Mouse (Mus musculus): Measurements from ENCODE around the gene Psmg3.

The Psmg3 gene

GRCm38 (mm10) chr5:139816445-139816844 is 10.2 kb downstream of the Psmg3 start:
- DNase-seq (ENCODE audit: low read depth, low spot score): no peak

- DNase-seq (ENCODE audit: low read depth, low spot score): no peak
These were observed 10.7 kb downstream of the Psmg3 start for GRCm38 (mm10) chr5:139815964-139816363.

GRCm38 (mm10) chr5:139813963-139814381 is 12.7 kb downstream of the Psmg3 start:
- DNase-seq (ENCODE audit: low read depth, low spot score): no peak

DNA sequence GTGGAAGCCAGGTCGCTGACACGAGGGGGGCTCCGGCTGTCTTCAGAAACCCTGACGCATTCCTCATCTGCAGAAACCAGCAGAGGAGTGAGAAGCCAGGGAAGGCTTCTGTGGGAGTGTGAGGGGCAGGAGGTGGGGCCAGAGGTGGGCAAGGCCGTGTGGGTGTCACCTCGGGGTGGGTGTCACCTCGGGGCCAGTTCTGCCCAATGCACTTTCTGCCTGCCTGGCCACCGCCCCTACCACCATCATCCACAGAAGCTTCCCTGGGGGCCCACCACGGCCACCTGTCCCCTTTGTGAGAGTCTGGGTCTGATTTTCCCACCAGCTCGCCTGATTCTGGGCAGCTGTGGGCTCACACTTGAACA is 13.6 kb downstream of the Psmg3 start:
- DNase-seq (ENCODE audit: low read depth, low spot score): no peak

DNA sequence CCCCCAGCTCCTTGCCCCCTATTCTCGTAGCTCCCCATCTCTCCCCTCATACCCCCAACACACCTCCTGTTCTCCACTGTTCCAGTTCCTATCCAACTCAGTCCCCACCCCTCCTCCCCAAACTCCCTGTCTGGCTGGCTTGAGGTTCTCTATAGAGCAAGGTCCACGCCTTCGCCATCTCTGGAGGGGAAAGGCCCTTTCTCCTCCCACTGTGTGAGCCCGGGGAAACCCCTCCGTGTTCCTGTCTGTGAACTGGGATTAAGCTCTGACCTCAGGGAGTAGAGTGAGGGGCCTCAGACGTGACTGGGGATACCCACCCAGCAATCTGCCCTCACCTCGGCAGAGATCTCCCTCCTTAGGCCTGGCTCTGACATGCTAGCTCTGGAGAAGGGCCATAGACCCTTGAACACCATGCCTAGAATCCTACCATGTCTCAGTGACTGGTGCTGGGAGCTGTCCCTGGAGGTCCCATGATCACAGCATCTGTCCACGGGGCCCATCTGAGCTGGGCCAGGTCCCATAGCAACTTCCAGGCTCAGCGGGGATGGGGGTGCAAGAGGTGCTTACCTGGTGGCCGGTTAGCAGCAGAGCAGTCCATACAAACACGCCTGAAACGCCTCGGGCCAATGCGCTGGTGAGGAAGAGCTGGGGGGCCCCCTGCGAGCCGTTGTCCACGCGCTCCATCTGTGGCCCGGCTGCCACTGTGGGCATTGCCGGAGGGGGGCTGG is 14.1 kb downstream of the Psmg3 start:
- no peak for DNase-seq (ENCODE audit: low read depth, low spot score)

DNA sequence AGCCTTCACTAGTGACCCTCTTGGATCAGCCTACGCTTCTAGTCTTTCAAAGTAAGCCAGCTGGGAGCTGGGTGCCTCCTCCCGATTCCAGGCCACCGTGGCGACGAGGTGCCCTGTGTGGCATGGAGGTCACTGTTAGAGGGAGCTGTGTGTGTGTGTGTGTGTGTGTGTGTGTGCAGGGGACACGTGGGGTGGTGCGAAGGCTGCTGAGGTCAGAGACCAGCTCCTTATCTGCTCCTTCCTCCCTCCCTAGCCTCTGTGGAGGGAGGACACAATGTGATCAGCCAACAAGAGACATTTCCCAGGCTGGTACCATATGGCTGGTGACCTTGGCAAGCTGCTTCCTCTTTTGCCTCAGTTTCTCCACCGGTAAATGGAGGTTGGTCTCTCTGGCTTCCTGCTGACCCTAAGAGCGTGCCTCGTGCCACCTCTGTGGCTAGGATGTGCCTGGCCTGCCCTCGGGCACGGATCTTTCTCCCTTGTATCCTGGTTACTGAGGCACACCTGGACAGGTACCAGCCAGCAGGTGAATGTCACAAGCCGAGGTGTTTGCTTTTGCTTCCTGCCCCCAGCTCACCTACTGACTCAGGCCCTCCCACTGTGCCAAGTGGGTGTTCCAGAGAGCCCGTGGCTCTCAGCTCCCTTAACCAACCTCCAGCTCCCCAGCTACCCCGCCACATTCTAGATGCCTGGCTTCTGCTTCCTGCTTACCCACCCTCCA is 14.8 kb downstream of the Psmg3 start:
- no peak for DNase-seq (ENCODE audit: low read depth, low spot score)

DNA sequence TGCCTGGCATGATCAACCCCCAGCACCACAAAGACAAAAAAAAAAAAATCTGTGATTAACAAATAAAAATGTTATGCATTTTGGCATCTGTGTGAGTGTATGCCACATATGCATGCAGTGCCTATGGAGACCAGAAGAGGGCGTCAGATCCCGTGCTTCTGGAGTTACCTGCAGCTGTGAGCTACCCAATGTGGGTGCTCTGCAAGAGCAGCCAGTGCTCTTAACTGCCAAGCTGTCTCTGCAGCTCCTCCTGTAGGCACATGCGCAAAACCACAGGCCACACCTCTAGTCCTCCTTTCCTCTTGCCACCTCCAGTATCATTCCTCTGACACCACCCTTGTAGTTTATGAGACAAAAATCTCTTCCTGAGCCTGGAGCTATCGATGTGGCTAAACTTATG is 17.3 kb downstream of the Psmg3 start:
- DNase-seq (ENCODE audit: low read depth, low spot score): no peak

DNA sequence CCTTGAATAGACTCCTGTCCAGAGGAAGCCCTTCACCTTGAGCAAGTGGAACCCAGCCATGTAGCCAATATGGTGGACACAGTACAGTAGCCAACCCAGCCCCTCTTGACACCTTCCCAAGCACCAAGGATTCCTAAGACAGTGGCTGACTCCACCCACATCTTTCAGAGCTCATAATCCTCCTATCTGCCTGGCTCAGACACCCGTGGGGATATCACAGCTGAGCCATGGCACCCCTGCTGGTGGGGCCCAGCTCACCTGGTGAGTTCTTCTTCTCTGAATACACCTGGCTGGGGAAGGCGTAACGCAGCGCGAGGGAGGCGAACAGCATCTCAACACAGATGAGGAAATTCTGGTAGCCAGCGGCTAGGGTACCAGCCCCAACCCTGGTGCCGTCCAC is 20.8 kb downstream of the Psmg3 start:
- no peak for DNase-seq (ENCODE audit: low read depth, low spot score)

GRCm38 (mm10) chr5:139804573-139805111 is 22.0 kb downstream of the Psmg3 start:
- DNase-seq (ENCODE audit: low read depth, low spot score): no peak

DNA sequence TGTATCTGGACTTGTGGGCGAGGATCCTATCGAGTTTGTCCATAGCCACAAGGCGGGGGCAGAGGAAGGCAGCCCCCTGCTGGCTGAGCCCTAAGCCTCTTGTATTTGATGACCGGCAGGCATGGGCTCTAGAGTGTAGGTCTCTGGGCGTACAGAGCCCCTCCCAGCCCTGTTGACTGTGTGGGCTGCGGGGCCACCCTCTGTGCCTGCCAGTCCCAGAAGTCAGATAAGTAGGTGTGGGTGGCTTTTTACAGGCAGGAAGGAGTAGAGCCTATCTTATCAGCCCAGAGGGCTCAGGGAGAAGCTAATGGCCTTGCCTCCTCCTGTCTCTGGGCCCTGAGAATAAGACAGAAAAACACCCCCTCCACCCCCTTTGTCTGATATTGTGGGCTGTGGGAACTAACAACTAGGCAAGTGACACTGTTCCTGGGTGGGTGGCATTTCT is 22.6 kb downstream of the Psmg3 start:
- no peak for DNase-seq (ENCODE audit: low read depth, low spot score)

- no peak for DNase-seq (ENCODE audit: low read depth, low spot score)
These were observed 23.0 kb downstream of the Psmg3 start for GRCm38 (mm10) chr5:139803601-139804102.

DNA sequence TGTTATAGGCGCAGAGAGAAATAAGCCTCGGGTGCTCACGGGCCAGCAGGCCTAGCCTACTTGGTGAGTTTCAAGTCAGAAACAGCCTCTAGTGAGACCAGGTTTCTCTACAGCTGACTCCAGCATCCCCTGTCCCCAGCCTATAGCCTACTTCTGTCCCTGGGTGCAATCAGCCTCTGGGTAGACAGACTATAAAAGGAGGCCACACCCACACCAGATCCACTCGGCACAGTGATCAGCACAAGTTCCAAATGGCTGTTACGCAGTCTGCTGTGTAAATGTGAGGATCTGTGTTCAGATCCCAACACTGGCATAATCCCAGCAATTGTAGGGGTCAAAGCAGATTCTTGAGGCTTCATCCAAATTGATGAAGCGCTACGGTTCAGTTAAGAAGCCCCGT is 23.5 kb downstream of the Psmg3 start:
- DNase-seq (ENCODE audit: low read depth, low spot score): no peak

GRCm38 (mm10) chr5:139801880-139802279 is 24.8 kb downstream of the Psmg3 start:
- no peak for DNase-seq (ENCODE audit: low read depth, low spot score)

DNA sequence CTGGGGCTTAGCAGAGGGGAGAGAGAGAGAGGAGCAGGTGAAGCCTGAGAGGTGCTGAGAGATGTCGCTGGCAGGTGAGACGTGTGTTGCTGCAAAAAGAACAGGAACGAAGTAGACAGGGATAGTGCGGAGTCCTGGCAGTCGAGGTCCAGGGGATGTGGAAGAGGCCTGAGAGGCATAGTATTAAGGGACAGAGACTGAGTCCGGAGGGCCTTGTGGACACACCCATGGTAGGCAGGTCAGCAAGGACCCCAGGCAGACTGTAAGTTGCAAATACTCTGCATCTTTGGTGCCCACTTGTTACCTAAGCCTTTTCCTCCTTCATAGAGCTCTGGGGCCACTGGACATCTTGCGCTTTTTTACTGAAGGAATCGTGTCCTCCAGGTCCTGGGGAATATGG is 25.5 kb downstream of the Psmg3 start:
- DNase-seq (ENCODE audit: low read depth, low spot score): no peak

DNA sequence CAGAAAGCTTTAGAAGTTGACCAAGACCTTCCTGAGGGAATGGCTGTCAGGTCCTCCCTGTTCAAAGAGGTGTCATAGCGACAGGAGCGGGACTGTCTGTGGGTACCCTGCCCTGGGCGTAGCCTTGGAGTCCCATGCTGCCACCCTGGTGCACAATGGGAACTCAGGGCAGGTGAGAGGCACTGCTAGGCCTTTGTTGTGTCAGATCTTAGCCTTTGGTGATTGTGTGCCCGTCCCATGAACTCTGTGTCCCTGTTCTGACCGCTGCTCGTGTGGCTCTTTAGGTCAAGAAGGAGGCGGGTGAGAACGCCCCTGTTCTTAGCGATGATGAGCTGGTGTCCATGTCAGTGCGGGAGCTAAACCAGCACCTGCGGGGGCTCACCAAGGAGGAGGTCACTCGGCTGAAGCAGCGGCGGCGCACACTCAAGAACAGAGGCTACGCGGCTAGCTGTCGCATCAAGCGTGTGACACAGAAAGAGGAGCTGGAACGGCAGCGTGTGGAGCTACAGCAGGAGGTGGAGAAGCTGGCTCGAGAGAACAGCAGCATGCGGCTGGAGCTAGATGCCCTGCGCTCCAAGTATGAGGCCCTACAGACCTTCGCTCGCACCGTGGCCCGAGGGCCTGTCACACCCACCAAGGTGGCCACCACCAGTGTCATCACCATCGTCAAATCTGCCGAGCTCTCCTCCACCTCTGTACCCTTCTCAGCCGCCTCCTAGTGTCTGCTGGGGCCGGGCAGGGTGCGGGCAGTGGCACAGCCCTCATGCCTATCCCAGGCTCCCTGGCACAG is 26.7 kb downstream of the Psmg3 start:
- no peak for DNase-seq (ENCODE audit: low read depth, low spot score)

DNA sequence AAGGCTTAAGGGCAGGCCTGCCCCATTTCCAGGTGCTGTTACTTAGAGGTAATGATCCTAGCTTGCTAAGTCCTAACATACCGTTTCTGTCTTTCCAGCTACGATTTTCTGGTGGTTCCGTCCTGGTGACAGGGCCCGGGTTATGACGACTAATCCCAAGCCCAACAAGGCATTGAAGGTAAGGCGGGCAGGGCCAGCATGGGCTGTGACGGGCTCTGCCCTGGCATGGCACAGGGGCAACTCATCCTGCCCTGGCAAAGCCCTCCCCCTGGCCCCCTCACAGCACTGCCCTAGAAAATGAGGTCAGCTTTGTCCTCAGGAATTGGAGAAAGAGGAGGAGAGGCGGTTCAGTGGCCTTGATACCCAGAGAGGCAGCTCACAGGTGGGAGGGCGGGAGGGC is 27.6 kb downstream of the Psmg3 start:
- no peak for DNase-seq (ENCODE audit: low read depth, low spot score)

DNA sequence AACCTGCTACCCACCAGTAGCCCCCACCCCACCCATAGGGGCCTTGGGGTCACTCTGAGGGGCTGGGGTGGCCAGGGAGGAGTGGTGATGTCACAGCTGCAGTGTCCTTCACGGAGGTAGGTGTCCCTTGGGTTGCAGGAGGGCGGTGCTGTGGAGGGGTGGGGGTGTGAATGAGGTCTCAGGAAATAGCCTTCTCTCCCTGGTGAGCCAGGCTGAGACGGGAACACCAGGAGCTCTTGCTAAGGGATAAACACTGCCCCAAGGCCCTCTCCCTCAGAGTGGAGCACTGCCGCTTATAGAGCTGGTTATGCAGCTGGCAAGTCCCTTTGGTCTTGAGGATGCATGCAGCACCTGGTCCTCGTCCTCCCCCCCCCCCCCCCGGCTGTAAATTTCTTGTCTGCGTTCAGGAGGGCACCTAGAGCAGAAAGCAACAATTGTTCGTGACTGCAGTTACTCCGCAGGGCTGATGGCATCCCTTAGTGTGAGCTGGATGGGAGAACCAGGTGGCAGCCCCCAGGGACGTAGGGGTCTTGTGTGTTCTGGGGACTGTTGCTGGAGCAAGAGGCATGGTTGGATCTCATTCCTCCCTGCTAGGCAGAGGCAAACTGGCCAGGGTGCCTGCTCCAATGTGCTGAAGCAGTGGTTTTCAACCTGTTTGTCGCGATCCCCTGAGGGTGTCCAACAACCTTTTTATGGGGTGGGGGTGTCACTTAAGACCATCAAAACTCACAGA is 28.4 kb downstream of the Psmg3 start:
- no peak for DNase-seq (ENCODE audit: low read depth, low spot score)

DNA sequence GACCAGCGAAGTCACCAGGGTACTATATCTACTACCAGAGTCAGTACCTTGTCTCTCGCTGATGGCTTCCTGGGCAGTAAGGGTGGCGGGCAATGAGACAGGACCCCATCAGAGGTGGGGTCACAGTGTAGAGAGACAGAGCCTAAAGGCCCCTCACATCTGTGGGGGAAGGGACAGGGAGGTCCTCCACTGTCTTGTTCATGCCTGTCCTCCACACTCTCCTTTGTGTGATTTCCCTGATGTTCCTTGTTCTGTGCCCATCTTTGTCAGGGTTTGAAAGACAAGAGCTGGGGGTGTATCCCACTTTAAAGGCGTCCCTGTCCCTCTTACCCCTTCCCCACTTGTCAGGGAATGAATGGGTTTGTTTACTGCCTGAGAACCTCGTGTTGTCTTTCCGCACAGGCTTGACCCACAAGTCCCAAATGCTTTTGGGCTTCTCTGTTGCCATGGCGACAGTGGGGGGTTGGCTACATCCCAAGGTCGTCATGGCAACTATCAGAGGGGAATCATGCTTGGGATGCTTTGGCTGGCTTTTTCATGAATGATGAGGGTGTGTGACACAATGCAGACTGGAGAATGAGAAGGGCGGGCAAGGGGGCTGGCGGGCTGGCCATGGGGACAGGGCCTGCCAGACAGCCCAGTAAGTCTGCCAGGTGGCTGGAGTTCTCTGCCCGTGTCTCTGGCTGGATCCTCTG is 29.1 kb downstream of the Psmg3 start:
- DNase-seq (ENCODE audit: low read depth, low spot score): peak; percentile 90

- DNase-seq (ENCODE audit: low read depth, low spot score): peak; percentile 96
These were observed 29.8 kb downstream of the Psmg3 start for GRCm38 (mm10) chr5:139796900-139797299.

DNA sequence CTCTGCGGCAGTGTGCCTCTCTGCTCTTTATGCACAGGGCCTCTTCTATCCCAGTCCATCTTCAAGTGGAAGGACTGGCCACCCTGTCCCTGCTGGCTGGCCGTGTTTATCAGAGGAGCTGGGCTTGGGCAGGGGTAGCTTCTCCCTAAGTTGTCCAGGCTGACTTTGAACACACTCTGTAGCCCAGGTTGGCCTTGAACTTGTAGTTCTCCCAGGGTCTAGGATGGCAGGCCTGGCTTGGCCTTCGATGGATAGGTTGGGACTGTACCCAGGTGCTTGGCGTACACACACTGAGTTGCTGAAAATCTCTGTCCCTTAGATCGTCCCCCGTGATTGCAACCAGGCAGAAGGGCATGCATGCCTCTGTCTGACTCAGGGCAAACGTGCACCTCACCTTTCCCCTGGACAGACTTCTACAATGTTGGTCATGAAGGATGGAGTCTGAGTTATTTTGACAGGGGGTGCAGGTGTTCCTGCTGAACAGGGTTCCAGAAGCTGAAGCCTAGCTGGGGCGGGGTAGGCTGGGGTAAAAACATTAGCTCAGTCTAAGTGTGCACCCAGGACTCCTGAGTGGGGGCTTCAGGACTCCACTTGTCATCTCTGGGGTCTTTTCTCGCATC is 30.6 kb downstream of the Psmg3 start:
- DNase-seq (ENCODE audit: low read depth, low spot score): no peak
